Mouse (Mus musculus): Measurements from ENCODE around the gene Tmod4.
"Not testable (repeated sequence)": the region's sequence is repeated elsewhere in the genome, so short reads cannot be mapped to it uniquely, and the experiment has no call there.

Gene Tmod4

GRCm38 (mm10) chr3:95124246-95124645 lies at the start of gene Tmod4:
Tmod4 (plus strand) TSS chr3:95124476.
- in situ Hi-C loops (cut with MboI), result no loop called here

DNA sequence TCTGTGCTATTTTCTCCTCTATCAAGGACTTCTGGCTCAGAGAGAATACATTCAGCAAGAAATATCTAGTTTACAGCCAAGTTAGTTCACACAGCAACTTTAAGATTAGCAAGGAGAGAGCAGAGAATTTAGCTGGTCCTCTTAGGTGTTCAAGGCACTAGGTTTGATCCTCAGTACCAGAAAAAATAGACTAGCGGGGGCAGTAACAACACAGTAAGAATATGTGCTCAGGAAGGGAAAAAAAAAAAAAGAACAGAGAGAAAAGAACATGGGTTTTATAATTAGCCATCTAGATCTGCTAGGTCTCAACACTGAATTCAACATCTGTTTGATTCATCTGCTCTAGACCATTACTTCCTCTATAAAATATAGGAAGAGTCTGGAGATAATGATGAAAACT lies 36.2 kb upstream of the Tmod4 start:
- in situ Hi-C loops (cut with MboI), result no loop called here

DNA sequence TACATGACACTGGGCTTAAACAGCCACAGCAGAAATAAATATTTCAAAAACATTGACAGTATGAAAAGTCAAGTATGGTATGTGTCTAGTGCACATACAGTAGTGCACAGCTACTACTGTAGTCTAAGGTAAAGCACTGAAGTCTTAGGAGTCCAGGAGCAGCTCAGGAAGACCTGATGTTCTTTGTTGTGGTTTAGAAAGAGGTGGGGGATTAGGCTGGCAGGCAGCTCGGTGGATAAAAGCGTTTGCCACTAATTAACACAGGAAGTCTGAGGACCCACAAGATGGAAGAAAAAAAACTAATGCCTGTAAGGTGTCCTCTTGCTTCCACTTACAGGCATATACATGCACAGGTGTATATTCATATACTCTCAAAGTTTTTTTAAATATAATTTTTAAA lies 23.4 kb upstream of the Tmod4 start:
- in situ Hi-C loops (cut with MboI), result no loop called here

DNA sequence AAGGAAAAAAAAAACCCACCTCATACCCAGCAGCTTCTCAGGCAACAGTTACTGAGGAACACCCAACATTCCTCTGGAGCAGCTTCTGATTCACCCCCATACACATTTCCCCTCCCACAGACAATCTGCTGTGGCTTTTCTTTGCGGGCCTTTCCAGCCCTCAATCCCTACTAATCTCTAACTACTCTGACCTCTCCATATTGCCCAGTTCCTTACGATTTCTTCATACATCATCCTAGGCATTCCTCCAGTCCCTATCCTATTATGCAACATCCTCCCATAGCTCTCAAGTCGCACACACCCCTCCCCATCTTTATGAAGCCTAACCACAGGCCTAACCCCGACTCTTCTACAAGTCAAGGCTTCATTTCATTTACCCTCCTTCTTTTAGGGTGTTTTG lies 19.2 kb upstream of the Tmod4 start:
- in situ Hi-C loops (cut with MboI), result no loop called here

DNA sequence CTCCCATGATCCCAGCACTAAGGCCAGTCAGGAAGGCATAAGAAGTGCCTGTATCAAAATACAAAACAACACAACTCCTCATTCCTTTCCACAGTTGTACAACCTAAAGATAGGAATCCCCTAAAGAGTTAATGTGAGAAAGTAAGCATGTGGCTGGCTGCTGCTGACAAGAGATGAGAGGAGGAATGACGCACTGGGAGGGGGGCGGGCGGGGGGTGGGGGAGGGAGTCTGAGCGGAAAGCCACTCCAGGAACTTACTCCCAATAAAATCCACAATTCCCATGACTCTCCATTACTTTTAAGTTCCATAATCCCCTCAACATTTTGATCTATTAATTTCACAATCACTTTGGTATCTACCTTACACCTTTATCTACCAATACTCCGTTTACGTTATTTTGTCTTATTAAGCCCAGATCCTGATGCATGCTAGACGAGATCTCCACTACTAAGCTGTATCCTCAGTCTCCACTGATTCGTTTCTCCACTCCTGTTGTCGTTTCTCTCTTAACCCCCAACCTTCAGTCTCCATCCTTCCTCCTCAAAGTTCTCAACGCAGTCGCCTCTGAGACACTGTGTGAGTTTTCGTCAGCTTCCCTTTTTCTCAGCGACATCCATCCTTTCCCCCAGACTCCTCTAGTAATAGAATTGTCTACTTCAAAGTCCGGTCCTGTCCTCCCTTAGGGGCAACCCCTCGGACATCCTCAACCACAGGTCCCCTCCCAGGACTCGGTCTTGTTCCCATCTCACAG lies 18.5 kb upstream of the Tmod4 start:
- in situ Hi-C loops (cut with MboI), result no loop called here

DNA sequence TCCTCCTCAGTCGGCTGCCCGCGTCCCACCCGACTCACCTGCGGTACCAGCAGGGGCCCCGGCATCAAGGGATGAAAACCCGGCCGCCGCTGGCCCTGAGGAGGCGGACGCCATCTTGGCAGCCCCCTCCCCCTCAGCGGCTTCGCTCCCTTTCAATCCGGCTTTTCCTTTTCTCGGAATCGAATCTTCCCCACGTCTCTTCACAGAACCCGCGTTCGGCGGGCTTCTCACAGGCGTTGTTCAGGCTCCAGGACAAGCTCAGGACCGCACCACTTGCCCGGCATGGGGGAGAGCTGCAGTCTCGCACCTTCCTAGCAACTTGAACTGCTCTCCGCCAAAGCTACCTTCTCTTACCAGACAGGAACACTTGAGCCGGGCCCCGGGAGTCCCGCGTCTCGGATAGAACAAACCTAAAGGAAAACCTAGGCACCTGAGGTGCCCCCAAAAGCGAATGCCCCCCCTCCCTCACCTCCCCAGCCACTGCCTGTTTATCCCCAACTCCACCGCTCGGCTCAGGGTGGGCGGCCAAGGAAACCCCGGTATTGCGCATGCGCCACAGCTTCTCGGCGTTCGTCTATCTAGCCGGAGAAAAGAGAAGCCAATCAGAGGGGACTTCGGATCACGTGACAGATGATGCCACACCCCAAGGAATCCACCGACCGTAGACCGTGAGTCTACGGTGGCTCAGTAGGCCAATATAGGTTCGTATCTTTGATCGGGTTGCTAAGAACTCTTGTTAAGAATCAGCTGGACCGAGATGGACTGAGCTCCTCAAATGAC lies 17.7 kb upstream of the Tmod4 start, which contains the start of gene Pip5k1a:
Pip5k1a (minus strand) TSS at position 593 of the 780 bp plus-strand sequence.
- in situ Hi-C loops (cut with MboI), result no loop called here

- in situ Hi-C loops (cut with MboI), result not testable (repeated sequence)
These were observed 17.0 kb upstream of the Tmod4 start for GRCm38 (mm10) chr3:95107308-95107707.

DNA sequence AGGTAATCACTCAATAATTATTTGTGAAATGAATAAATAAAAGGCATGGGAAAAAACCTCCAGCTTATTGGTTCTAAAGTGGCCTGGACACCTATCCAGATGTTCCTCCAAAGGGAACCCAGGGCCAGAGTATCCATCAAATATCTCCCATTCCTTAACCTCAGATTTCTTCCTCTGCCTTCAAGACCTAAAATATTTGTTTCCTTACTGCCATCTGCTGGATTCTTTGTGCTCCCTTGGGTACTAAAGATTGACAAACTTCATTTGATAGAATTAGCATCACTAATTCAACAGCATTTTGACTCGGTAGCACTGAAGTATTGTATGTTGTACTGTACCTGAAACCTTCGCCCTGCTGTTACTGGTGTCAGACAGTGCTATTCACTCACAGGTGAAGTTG lies 16.4 kb upstream of the Tmod4 start:
- in situ Hi-C loops (cut with MboI), result no loop called here

- in situ Hi-C loops (cut with MboI), result no loop called here
These were observed 13.2 kb upstream of the Tmod4 start, which contains the start of gene Vps72 for GRCm38 (mm10) chr3:95110911-95111726. Vps72 (plus strand) TSS chr3:95111022.

DNA sequence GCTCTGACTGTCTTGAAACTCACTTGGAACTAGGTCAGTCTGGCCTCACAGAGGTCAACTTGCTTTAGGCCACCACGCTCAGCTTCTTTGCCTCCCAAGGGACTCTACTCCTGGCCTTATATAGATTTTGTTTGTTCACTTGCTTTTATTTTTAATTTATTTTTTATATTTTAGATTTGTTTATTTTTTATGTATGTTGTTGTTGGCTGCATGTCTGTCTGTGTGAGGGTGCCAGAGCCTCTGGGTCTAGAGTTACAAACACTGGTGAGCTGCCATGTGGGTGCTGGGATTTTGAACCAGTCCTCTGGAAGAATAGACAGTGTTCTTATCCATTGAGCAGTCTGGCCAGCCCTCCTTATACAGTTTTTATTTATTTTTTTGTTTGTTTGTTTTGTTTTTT lies 11.5 kb upstream of the Tmod4 start:
- in situ Hi-C loops (cut with MboI), result no loop called here

DNA sequence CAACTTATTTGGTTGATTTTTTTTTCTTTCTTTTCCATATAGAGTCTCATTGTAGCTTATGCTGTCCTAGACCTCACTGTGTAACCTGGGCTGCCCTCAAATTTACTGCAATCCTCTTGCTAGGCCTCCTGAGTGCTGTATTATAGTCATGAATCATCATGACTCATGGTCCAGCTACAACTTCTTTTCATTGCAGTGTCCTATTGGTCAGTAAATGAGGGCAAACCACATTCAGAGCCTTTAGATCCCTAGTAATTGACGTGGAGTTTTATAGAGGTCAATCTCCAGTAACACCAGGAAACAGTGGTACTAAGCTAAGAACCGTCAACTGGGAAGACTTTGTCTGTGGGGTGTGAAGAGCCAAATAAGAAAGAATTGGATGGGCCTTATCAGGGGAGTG lies 6.5 kb upstream of the Tmod4 start:
- in situ Hi-C loops (cut with MboI), result no loop called here

DNA sequence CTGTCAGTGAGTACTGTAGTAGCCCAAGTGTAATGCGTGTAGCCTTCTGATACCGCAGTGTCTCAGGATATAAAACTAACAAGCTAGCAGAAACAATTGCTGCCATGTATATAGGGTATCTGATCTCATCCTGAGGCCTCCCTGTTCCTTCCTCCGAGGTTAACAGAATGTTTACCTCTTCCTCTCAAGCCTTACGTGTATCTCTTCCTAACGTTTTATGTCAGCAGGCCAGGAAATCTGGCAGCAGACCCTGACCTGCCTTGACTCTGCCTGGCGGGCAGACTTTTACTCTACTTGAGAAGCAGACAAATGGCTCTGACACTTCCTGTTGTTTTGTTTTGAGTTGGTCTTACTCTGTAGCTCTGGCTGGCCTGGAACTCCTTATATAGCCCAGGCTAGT lies 2.7 kb upstream of the Tmod4 start:
- in situ Hi-C loops (cut with MboI), result no loop called here

- in situ Hi-C loops (cut with MboI), result no loop called here
These were observed 696 bp downstream of the Tmod4 start for GRCm38 (mm10) chr3:95124972-95125371.

DNA sequence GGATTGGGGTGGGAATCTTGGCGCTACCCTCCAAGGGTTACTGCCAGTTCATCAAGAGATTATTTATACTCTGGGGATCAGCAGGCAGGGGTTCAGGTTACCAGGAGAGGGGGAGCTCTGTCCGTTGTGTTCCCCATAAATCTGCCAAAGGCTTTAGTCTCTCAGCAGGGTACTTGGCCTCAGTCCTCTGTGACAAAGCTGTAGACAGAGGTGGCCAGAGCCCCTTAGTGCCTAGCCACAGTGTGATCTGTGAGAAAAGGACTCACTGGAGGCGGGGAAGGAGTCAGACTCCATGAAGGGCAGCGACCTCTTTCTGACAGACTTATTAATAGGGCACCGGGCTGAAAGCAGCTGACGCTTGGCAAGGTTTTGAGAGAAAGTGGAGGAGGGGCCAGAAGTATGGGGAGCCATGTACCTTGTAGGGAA lies 5.0 kb downstream of the Tmod4 start:
- in situ Hi-C loops (cut with MboI), result no loop called here

GRCm38 (mm10) chr3:95130081-95130480 lies 5.8 kb downstream of the Tmod4 start:
- in situ Hi-C loops (cut with MboI), result no loop called here

- in situ Hi-C loops (cut with MboI), result not testable (repeated sequence)
These were observed 8.1 kb downstream of the Tmod4 start for GRCm38 (mm10) chr3:95132389-95132788.

- in situ Hi-C loops (cut with MboI), result no loop called here
These were observed 8.9 kb downstream of the Tmod4 start for GRCm38 (mm10) chr3:95133176-95133575.

DNA sequence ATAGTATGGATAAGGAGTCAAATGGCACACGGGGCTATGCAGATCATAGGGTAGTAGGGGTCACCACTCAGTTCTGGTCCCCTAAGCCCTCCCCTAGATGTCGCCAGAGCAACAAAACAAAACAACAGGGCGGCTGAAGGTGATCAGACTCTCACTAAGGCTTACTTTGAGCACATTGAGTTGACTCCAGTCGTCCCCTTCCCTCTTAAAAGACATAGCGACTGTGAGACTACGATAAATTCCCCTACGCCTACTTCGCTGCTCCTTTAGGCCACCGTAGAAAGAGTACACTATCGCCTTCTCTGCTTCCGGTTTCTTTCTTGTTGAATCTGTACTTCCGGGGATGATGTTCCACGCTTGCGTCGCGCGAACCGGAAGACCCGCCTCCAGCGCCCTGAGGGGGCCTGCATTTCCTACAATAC lies 9.4 kb downstream of the Tmod4 start, which contains the start of the genes Scnm1 and Lysmd1:
Scnm1 (minus strand) TSS at position 332 of the 422 bp plus-strand sequence.
Lysmd1 (plus strand) TSS at position 409 of the 422 bp plus-strand sequence.
- in situ Hi-C loops (cut with MboI), result no loop called here

- in situ Hi-C loops (cut with MboI), result not testable (repeated sequence)
These were observed 9.9 kb downstream of the Tmod4 start for GRCm38 (mm10) chr3:95134133-95134532.

GRCm38 (mm10) chr3:95135023-95135422 lies 10.7 kb downstream of the Tmod4 start:
- in situ Hi-C loops (cut with MboI), result no loop called here

- in situ Hi-C loops (cut with MboI), result no loop called here
These were observed 11.3 kb downstream of the Tmod4 start for GRCm38 (mm10) chr3:95135433-95136052.

GRCm38 (mm10) chr3:95136336-95136735 lies 12.1 kb downstream of the Tmod4 start:
- in situ Hi-C loops (cut with MboI), result no loop called here
